Mouse (Mus musculus): ENCODE results near the gene Abi1.
A peak's percentile ranks its signal among the peaks of the same experiment; 100 is the strongest.
"Not testable (repeated sequence)": the region's sequence is repeated elsewhere in the genome, so short reads cannot be mapped to it uniquely, and the experiment has no call there.

The Abi1 gene

GRCm38 (mm10) chr2:23030631-23031030 lies 9.4 kb downstream of the Abi1 start:
- DNase-seq (ENCODE audit: low spot score): no peak

GRCm38 (mm10) chr2:23028826-23029225 lies 11.2 kb downstream of the Abi1 start:
- DNase-seq (ENCODE audit: low spot score): no peak

GRCm38 (mm10) chr2:23026379-23026778 lies 13.7 kb downstream of the Abi1 start:
- no peak for DNase-seq (ENCODE audit: low spot score)

GRCm38 (mm10) chr2:23023714-23024282 lies 16.2 kb downstream of the Abi1 start:
- DNase-seq (ENCODE audit: low spot score): no peak

GRCm38 (mm10) chr2:23023023-23023422 lies 17.0 kb downstream of the Abi1 start:
- no peak for DNase-seq (ENCODE audit: low spot score)

- no peak for DNase-seq (ENCODE audit: low spot score)
Measured at GRCm38 (mm10) chr2:23021721-23022120, 18.3 kb downstream of the Abi1 start.

GRCm38 (mm10) chr2:23021320-23021719 lies 18.7 kb downstream of the Abi1 start:
- no peak for DNase-seq (ENCODE audit: low spot score)

- no peak for DNase-seq (ENCODE audit: low spot score)
Measured at GRCm38 (mm10) chr2:23019170-23019569, 20.9 kb downstream of the Abi1 start.

- no peak for DNase-seq (ENCODE audit: low spot score)
Measured at GRCm38 (mm10) chr2:23016121-23016520, 23.9 kb downstream of the Abi1 start.

GRCm38 (mm10) chr2:23015335-23015734 lies 24.7 kb downstream of the Abi1 start:
- DNase-seq (ENCODE audit: low spot score): no peak

GRCm38 (mm10) chr2:23014935-23015334 lies 25.1 kb downstream of the Abi1 start:
- DNase-seq (ENCODE audit: low spot score): not testable (repeated sequence)

- DNase-seq (ENCODE audit: low spot score): no peak
Measured at GRCm38 (mm10) chr2:23008256-23008655, 31.8 kb downstream of the Abi1 start.

GRCm38 (mm10) chr2:23007577-23007976 lies 32.5 kb downstream of the Abi1 start:
- no peak for DNase-seq (ENCODE audit: low spot score)

GRCm38 (mm10) chr2:23007149-23007548 lies 32.9 kb downstream of the Abi1 start:
- DNase-seq (ENCODE audit: low spot score): no peak

- DNase-seq (ENCODE audit: low spot score): no peak
Measured at GRCm38 (mm10) chr2:23006219-23006618, 33.8 kb downstream of the Abi1 start.

GRCm38 (mm10) chr2:23002637-23003036 lies 37.4 kb downstream of the Abi1 start:
- DNase-seq (ENCODE audit: low spot score): no peak

GRCm38 (mm10) chr2:22999620-23000019 lies 40.4 kb downstream of the Abi1 start:
- no peak for DNase-seq (ENCODE audit: low spot score)

- no peak for DNase-seq (ENCODE audit: low spot score)
Measured at GRCm38 (mm10) chr2:22998804-22999203, 41.2 kb downstream of the Abi1 start.

GRCm38 (mm10) chr2:22998015-22998414 lies 42.0 kb downstream of the Abi1 start:
- DNase-seq (ENCODE audit: low spot score): no peak

GRCm38 (mm10) chr2:22996071-22996470 lies 44.0 kb downstream of the Abi1 start:
- no peak for DNase-seq (ENCODE audit: low spot score)

- DNase-seq (ENCODE audit: low spot score): peak; percentile 30
Measured at GRCm38 (mm10) chr2:22985973-22986657, 53.9 kb downstream of the Abi1 start.

GRCm38 (mm10) chr2:22977387-22977973 lies 62.6 kb downstream of the Abi1 start:
- no peak for DNase-seq (ENCODE audit: low spot score)

GRCm38 (mm10) chr2:22962970-22963369 lies 77.1 kb downstream of the Abi1 start:
- no peak for DNase-seq (ENCODE audit: low spot score)

GRCm38 (mm10) chr2:22962242-22962641 lies 77.8 kb downstream of the Abi1 start:
- DNase-seq (ENCODE audit: low spot score): no peak
